Mouse (Mus musculus) cerebellum, adult 8-10 months (tissue): Measurements from ENCODE around the gene Apopt1.

Source experiments
- DNase-seq: peaks from one replicate; pipeline ENCODE4 v3.0.0; 2022

The Apopt1 gene

GRCm38 (mm10) chr12:111777919-111778318, 64.9 kb downstream of the Apopt1 start:
- DNase-seq, result no peak

GRCm38 (mm10) chr12:111779544-111779943, 66.5 kb downstream of the Apopt1 start:
- no peak for DNase-seq

- no peak for DNase-seq
These were observed 72.1 kb downstream of the Apopt1 start for GRCm38 (mm10) chr12:111785174-111785573.

- no peak for DNase-seq
These were observed 74.0 kb downstream of the Apopt1 start for GRCm38 (mm10) chr12:111787015-111787414.

- no peak for DNase-seq
These were observed 77.0 kb downstream of the Apopt1 start for GRCm38 (mm10) chr12:111790090-111790489.

- no peak for DNase-seq
These were observed 77.6 kb downstream of the Apopt1 start for GRCm38 (mm10) chr12:111790631-111791030.

GRCm38 (mm10) chr12:111791474-111792104, 78.5 kb downstream of the Apopt1 start:
- no peak for DNase-seq

- DNase-seq, result no peak
These were observed 81.0 kb downstream of the Apopt1 start for GRCm38 (mm10) chr12:111794102-111794501.

- DNase-seq, result no peak
These were observed 81.6 kb downstream of the Apopt1 start for GRCm38 (mm10) chr12:111794526-111795179.

GRCm38 (mm10) chr12:111795180-111795895, 82.3 kb downstream of the Apopt1 start:
- peak; percentile 46 for DNase-seq

GRCm38 (mm10) chr12:111797251-111797650, 84.2 kb downstream of the Apopt1 start:
- no peak for DNase-seq

- DNase-seq, result no peak
These were observed 85.4 kb downstream of the Apopt1 start for GRCm38 (mm10) chr12:111798493-111798892.

GRCm38 (mm10) chr12:111800459-111801183, 87.6 kb downstream of the Apopt1 start:
- DNase-seq, result no peak

GRCm38 (mm10) chr12:111803538-111803937, 90.5 kb downstream of the Apopt1 start:
- DNase-seq, result no peak
